In genomic region chr10:68231385-68232182, GRCm38 (mm10) we compare ENCODE assay signal across 11 mouse cellular contexts. TPM values are rescaled to one million over a fixed set of nuclear protein-coding genes. Genes with fewer than 3 reads are reported as not detected.
DNase-seq lines count a peak whose midpoint lies in the region; ATAC-seq and TF ChIP-seq lines count a peak whose summit lies in the region.
"Had no signal": no experiment of that assay in that cellular context is flagged by ENCODE, and none has a peak within 500 bp of the region (broad histone marks: within the 10 kb centered on the region; RNA-seq: fewer than 3 reads in every experiment).

No protein-coding gene starts in this region.

- no peak overlapping the region for H3K27ac ChIP-seq in hindbrain, embryonic 13.5 days
- H3K27ac ChIP-seq in hindbrain, embryonic 10.5 days: no peak overlapping the region
- no peak overlapping the region for H3K27ac ChIP-seq in midbrain, embryonic 16.5 days (ENCODE audit: low read length)
- H3K27ac ChIP-seq in midbrain, embryonic 15.5 days: no peak overlapping the region
- peak overlapping the region; percentile 15 for H3K27ac ChIP-seq in intestine, postnatal 0 days (ENCODE audit: low read depth, low read length)
- no peak overlapping the region for H3K27ac ChIP-seq in forebrain, embryonic 12.5 days
- H3K27ac ChIP-seq: hindbrain, postnatal 0 days; layer of hippocampus, adult 2 months had no signal

- no peak for DNase-seq in hindbrain, embryonic 10.5 days (ENCODE audit: low spot score)
- DNase-seq in yolk sac, embryonic 10.5 days (ENCODE audit: low spot score): peak; percentile 86
- no peak for DNase-seq in urinary bladder, postnatal 4 days (ENCODE audit: low spot score in 2 of 2)
- DNase-seq: cerebellum, postnatal 25 days had no signal

- no peak for TF ChIP-seq CTCF in intestine, postnatal 0 days (IDR thresholded peaks at IDR 0.05; ENCODE audit: low read depth)

- no peak overlapping the region for H3K4me3 ChIP-seq in hindbrain, embryonic 13.5 days
- no peak overlapping the region for H3K4me3 ChIP-seq in hindbrain, embryonic 10.5 days
- H3K4me3 ChIP-seq in midbrain, embryonic 16.5 days (ENCODE audit: low read depth, low read length): no peak overlapping the region
- no peak overlapping the region for H3K4me3 ChIP-seq in midbrain, embryonic 15.5 days
- peak overlapping the region; percentile 4 for H3K4me3 ChIP-seq in intestine, postnatal 0 days (ENCODE audit: low read depth, low read length)
- H3K4me3 ChIP-seq in forebrain, embryonic 12.5 days (replicated peaks): no peak overlapping the region
- H3K4me3 ChIP-seq: layer of hippocampus, adult 2 months had no signal

- H3K9ac ChIP-seq in hindbrain, embryonic 13.5 days: no peak overlapping the region
- H3K9ac ChIP-seq in midbrain, embryonic 16.5 days (ENCODE audit: low read depth, low read length): no peak overlapping the region
- H3K9ac ChIP-seq in midbrain, embryonic 15.5 days: no peak overlapping the region
- no peak overlapping the region for H3K9ac ChIP-seq in intestine, postnatal 0 days (ENCODE audit: low read depth, low read length)
- H3K9ac ChIP-seq in forebrain, embryonic 12.5 days: no peak overlapping the region

- peak; percentile 36; the same call in 1 of the 2 replicates for ATAC-seq in hindbrain, embryonic 13.5 days (ENCODE audit: low FRiP score)
- 0 out of 2 replicates have a peak, but pooled peaks have one; percentile 32 for ATAC-seq in midbrain, embryonic 16.5 days
- no peak for ATAC-seq in midbrain, embryonic 15.5 days (replicated peaks)
- peak; percentile 91 for ATAC-seq in intestine, postnatal 0 days
- no peak for ATAC-seq in forebrain, embryonic 12.5 days (ENCODE audit: low FRiP score)
- ATAC-seq: hindbrain, postnatal 0 days had no signal

- peaks cover 16% of the 10 kb centered on the region; the same call in 1 of the 2 replicates for H3K36me3 ChIP-seq in hindbrain, embryonic 13.5 days
- peaks cover 18% of the 10 kb centered on the region for H3K36me3 ChIP-seq in hindbrain, embryonic 10.5 days
- H3K36me3 ChIP-seq in midbrain, embryonic 16.5 days (ENCODE audit: control insufficient read depth, insufficient read depth, low read length): peaks cover 2% of the 10 kb centered on the region; the same call in 1 of the 2 replicates
- no peaks in the 10 kb centered on the region for H3K36me3 ChIP-seq in midbrain, embryonic 15.5 days (replicated peaks)
- peaks cover 7% of the 10 kb centered on the region; the same call in 1 of the 2 replicates for H3K36me3 ChIP-seq in intestine, postnatal 0 days (ENCODE audit: control insufficient read depth, insufficient read depth)
- no peaks in the 10 kb centered on the region for H3K36me3 ChIP-seq in forebrain, embryonic 12.5 days (replicated peaks)

- no peaks in the 10 kb centered on the region for H3K27me3 ChIP-seq in hindbrain, embryonic 13.5 days
- H3K27me3 ChIP-seq in hindbrain, embryonic 10.5 days (ENCODE audit: insufficient read depth, poor library complexity, severe bottlenecking): no peaks in the 10 kb centered on the region
- H3K27me3 ChIP-seq in midbrain, embryonic 16.5 days (ENCODE audit: control insufficient read depth, insufficient read depth, low read depth, low read length): no peaks in the 10 kb centered on the region
- no peaks in the 10 kb centered on the region for H3K27me3 ChIP-seq in midbrain, embryonic 15.5 days (replicated peaks)
- no peaks in the 10 kb centered on the region for H3K27me3 ChIP-seq in intestine, postnatal 0 days (replicated peaks; ENCODE audit: control insufficient read depth, insufficient read depth, low read length)
- no peaks in the 10 kb centered on the region for H3K27me3 ChIP-seq in forebrain, embryonic 12.5 days

- H3K9me3 ChIP-seq in hindbrain, embryonic 13.5 days: no peaks in the 10 kb centered on the region
- no peaks in the 10 kb centered on the region for H3K9me3 ChIP-seq in hindbrain, embryonic 10.5 days
- H3K9me3 ChIP-seq in midbrain, embryonic 16.5 days (replicated peaks; ENCODE audit: control insufficient read depth, low read length, poor library complexity, severe bottlenecking): no peaks in the 10 kb centered on the region
- H3K9me3 ChIP-seq in midbrain, embryonic 15.5 days: no peaks in the 10 kb centered on the region
- H3K9me3 ChIP-seq in intestine, postnatal 0 days (ENCODE audit: control insufficient read depth): no peaks in the 10 kb centered on the region
- H3K9me3 ChIP-seq in forebrain, embryonic 12.5 days: no peaks in the 10 kb centered on the region

- H3K4me2 ChIP-seq in hindbrain, embryonic 13.5 days: no peak overlapping the region
- H3K4me2 ChIP-seq in midbrain, embryonic 16.5 days (ENCODE audit: low read length): no peak overlapping the region
- H3K4me2 ChIP-seq in midbrain, embryonic 15.5 days: no peak overlapping the region
- peak overlapping the region; percentile 55 for H3K4me2 ChIP-seq in intestine, postnatal 0 days (replicated peaks; ENCODE audit: low read depth)
- H3K4me2 ChIP-seq in forebrain, embryonic 12.5 days: no peak overlapping the region

- H3K4me1 ChIP-seq in hindbrain, embryonic 13.5 days (replicated peaks): no peaks in the 10 kb centered on the region
- no peaks in the 10 kb centered on the region; the same call in 1 of the 2 replicates for H3K4me1 ChIP-seq in hindbrain, embryonic 10.5 days (replicated peaks)
- no peaks in the 10 kb centered on the region for H3K4me1 ChIP-seq in midbrain, embryonic 16.5 days (ENCODE audit: control insufficient read depth, insufficient read depth, low read length)
- no peaks in the 10 kb centered on the region for H3K4me1 ChIP-seq in midbrain, embryonic 15.5 days
- H3K4me1 ChIP-seq in intestine, postnatal 0 days (replicated peaks; ENCODE audit: control insufficient read depth, insufficient read depth, low read length): no peaks in the 10 kb centered on the region
- 0 out of 2 replicates have a peak, but pooled peaks cover 3% of the 10 kb centered on the region for H3K4me1 ChIP-seq in forebrain, embryonic 12.5 days

- WGBS in hindbrain, embryonic 13.5 days: 72% methylated on average over 18 of the region's 18 CpGs
- 67% methylated on average over 18 of the region's 18 CpGs for WGBS in hindbrain, embryonic 10.5 days
- WGBS in midbrain, embryonic 16.5 days: 73% methylated on average over 18 of the region's 18 CpGs
- 74% methylated on average over 18 of the region's 18 CpGs for WGBS in midbrain, embryonic 15.5 days
- 29% methylated on average over 18 of the region's 18 CpGs for WGBS in intestine, postnatal 0 days
- 75% methylated on average over 18 of the region's 18 CpGs for WGBS in forebrain, embryonic 12.5 days

RNA-seq across cellular contexts. Expression of gene Arid5b, which starts 47.0 kb away (rescaled TPM):
- polyA plus RNA-seq in hindbrain, embryonic 13.5 days (2015; fragmentation: Nextera tagmentation; extraction: Ambion mirVana): 19.5 and 22.7 TPM in 2 replicates
- polyA plus RNA-seq in hindbrain, embryonic 10.5 days (2016; fragmentation: Nextera tagmentation; extraction: Ambion mirVana): 11.7 and 14.2 TPM in 2 replicates
- 17.6 and 19.1 TPM in 2 replicates for polyA plus RNA-seq in midbrain, embryonic 16.5 days (2015; fragmentation: Nextera tagmentation; extraction: Ambion mirVana)
- 19.0 and 19.5 TPM in 2 replicates for polyA plus RNA-seq in midbrain, embryonic 15.5 days (2015; fragmentation: Nextera tagmentation; extraction: Ambion mirVana)
- polyA plus RNA-seq in intestine, postnatal 0 days (2015; fragmentation: Nextera tagmentation; extraction: Ambion mirVana): 15.1 and 17.8 TPM in 2 replicates
- 16.5 and 17.1 TPM in 2 replicates for polyA plus RNA-seq in forebrain, embryonic 12.5 days (2016; fragmentation: Nextera tagmentation; extraction: Ambion mirVana)

Comparison
In these comparisons a context has a peak if more than half of its experiments do, and no peak if none do; other contexts are left out.
1. ATAC-seq: peak in hindbrain, embryonic 13.5 days (single experiment), midbrain, embryonic 16.5 days (single experiment) and intestine, postnatal 0 days (single experiment); none in midbrain, embryonic 15.5 days (single experiment) and forebrain, embryonic 12.5 days (single experiment).